Comparison of ENCODE assay signal across 8 mouse cellular contexts in the genomic region with DNA sequence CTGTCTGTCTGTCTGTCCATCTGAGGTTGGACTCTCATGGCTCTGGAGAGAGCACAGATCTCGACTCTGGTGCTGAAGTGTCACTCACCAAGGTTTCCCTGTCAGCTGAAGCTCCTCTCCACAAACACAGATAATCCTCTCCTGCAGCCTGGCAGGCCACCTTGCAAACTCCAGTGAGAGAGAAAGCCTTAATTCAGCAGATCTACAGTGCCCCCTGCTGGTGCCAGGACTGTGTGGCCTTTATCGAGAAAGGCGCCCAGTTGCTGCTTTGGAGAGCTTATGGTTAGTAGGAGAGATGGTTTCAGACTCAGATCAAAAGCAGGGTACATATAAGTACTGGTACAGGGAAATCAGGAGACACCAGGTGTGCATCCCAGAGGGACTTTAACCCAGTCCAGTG. TPM values are rescaled to one million over a fixed set of nuclear protein-coding genes. Genes with fewer than 3 reads are reported as not detected.
DNase-seq lines count a peak whose midpoint lies in the region; ATAC-seq and TF ChIP-seq lines count a peak whose summit lies in the region.

No protein-coding gene starts in this region.

- H3K4me3 ChIP-seq in heart, embryonic 12.5 days: no peak overlapping the region
- H3K4me3 ChIP-seq in hindbrain, embryonic 14.5 days (replicated peaks; ENCODE audit: low read length): no peak overlapping the region
- H3K4me3 ChIP-seq in left cerebral cortex, adult 2 months: no peak overlapping the region
- H3K4me3 ChIP-seq in midbrain, embryonic 13.5 days (replicated peaks): no peak overlapping the region

- intact Hi-C loops in left cerebral cortex, adult 2 months (cut with DNase I): loop anchor here (1.0 to 5.0 kb wide), 6 partner anchors 49 to 379 kb away; a partner anchor contains a TSS

- H3K4me2 ChIP-seq in heart, embryonic 12.5 days: no peak overlapping the region
- H3K4me2 ChIP-seq in hindbrain, embryonic 14.5 days (replicated peaks): no peak overlapping the region
- H3K4me2 ChIP-seq in midbrain, embryonic 13.5 days (replicated peaks): no peak overlapping the region

- no peak overlapping the region for H3K9ac ChIP-seq in heart, embryonic 12.5 days
- no peak overlapping the region for H3K9ac ChIP-seq in hindbrain, embryonic 14.5 days
- H3K9ac ChIP-seq in midbrain, embryonic 13.5 days (replicated peaks): no peak overlapping the region

- H3K9me3 ChIP-seq in heart, embryonic 12.5 days (replicated peaks): no peaks in the 10 kb centered on the region
- H3K9me3 ChIP-seq in hindbrain, embryonic 14.5 days (ENCODE audit: control insufficient read depth, low read length): no peaks in the 10 kb centered on the region
- no peaks in the 10 kb centered on the region for H3K9me3 ChIP-seq in midbrain, embryonic 13.5 days

- DNase-seq in heart, adult 11 months: peak; percentile 94
- DNase-seq in cerebellum, adult 8-10 months: peak; percentile 61
- peak; percentile 63 to 96 for DNase-seq in frontal cortex, adult 2 months (ENCODE audit: extremely low spot score in 1 of 2, low spot score in 1 of 2)
- DNase-seq in hindbrain, embryonic 14.5 days (ENCODE audit: low spot score): peak; percentile 95
- DNase-seq in left cerebral cortex, adult 2 months (ENCODE audit: extremely low spot score in 1 of 2, low spot score in 2 of 2): peak; percentile 84 to 89
- peak; percentile 66 for DNase-seq in spleen, adult 12 weeks (ENCODE audit: low spot score)

- peak; percentile 96 for TF ChIP-seq CTCF in left cerebral cortex, adult 2 months (IDR thresholded peaks at IDR 0.05)

- WGBS in heart, embryonic 12.5 days: 0% methylated on average over 3 of the region's 3 CpGs
- WGBS in hindbrain, embryonic 14.5 days: 0% methylated on average over 3 of the region's 3 CpGs
- under 1% methylated on average over 3 of the region's 3 CpGs for WGBS in midbrain, embryonic 13.5 days

- H3K4me1 ChIP-seq in heart, embryonic 12.5 days (replicated peaks): peaks cover 15% of the 10 kb centered on the region
- peaks cover 6% of the 10 kb centered on the region; the same call in 1 of the 2 replicates for H3K4me1 ChIP-seq in hindbrain, embryonic 14.5 days (replicated peaks; ENCODE audit: control insufficient read depth, insufficient read depth, low read length)
- peaks cover 5% of the 10 kb centered on the region; the same call in 1 of the 2 replicates for H3K4me1 ChIP-seq in midbrain, embryonic 13.5 days (replicated peaks)

- no peaks in the 10 kb centered on the region for H3K36me3 ChIP-seq in heart, embryonic 12.5 days
- H3K36me3 ChIP-seq in hindbrain, embryonic 14.5 days (replicated peaks; ENCODE audit: control insufficient read depth, insufficient read depth): no peaks in the 10 kb centered on the region
- no peaks in the 10 kb centered on the region for H3K36me3 ChIP-seq in midbrain, embryonic 13.5 days

- no peak; the same call in 1 of the 2 replicates for ATAC-seq in heart, embryonic 12.5 days (ENCODE audit: insufficient number of reproducible peaks, low FRiP score)
- ATAC-seq in hindbrain, embryonic 14.5 days (ENCODE audit: low FRiP score): peak; percentile 70; the same call in 1 of the 2 replicates
- peak; percentile 77 for ATAC-seq in midbrain, embryonic 13.5 days

- H3K27me3 ChIP-seq in heart, embryonic 12.5 days (replicated peaks): peaks cover 7% of the 10 kb centered on the region; the same call in 1 of the 2 replicates
- H3K27me3 ChIP-seq in hindbrain, embryonic 14.5 days (ENCODE audit: control insufficient read depth, insufficient read depth, low read length): no peaks in the 10 kb centered on the region
- H3K27me3 ChIP-seq in midbrain, embryonic 13.5 days: no peaks in the 10 kb centered on the region

- no peak overlapping the region for H3K27ac ChIP-seq in heart, embryonic 12.5 days (ENCODE audit: poor library complexity, severe bottlenecking)
- H3K27ac ChIP-seq in hindbrain, embryonic 14.5 days: no peak overlapping the region
- H3K27ac ChIP-seq in left cerebral cortex, adult 2 months: no peak overlapping the region
- H3K27ac ChIP-seq in midbrain, embryonic 13.5 days: no peak overlapping the region

RNA-seq across cellular contexts. Expression of a gene that starts 13.1 kb away (rescaled TPM):
- 218 and 220 TPM in 2 replicates for polyA plus RNA-seq in heart, embryonic 12.5 days (2016; fragmentation: Nextera tagmentation; extraction: Ambion mirVana)
- 76.6 and 83.9 TPM in 2 replicates for polyA plus RNA-seq in frontal cortex, adult 2 months (2012; rRNA removed)
- 268 and 276 TPM in 2 replicates for polyA plus RNA-seq in hindbrain, embryonic 14.5 days (2014; fragmentation: Nextera tagmentation; extraction: Ambion mirVana)
- total RNA-seq in left cerebral cortex, adult 2 months (2021): 10 to 100 TPM; 86.4 to 90.6 TPM
- 326 and 337 TPM in 2 replicates for polyA plus RNA-seq in midbrain, embryonic 13.5 days (2015; fragmentation: Nextera tagmentation; extraction: Ambion mirVana)

RNA-seq across cellular contexts. Expression of a gene that starts 17.4 kb away (rescaled TPM):
- polyA plus RNA-seq in heart, embryonic 12.5 days (2016; fragmentation: Nextera tagmentation; extraction: Ambion mirVana): 0.26 and 0.37 TPM in 2 replicates
- polyA plus RNA-seq in frontal cortex, adult 2 months (2012; rRNA removed): 1.2 and 1.3 TPM in 2 replicates
- 1.1 and 1.3 TPM in 2 replicates for polyA plus RNA-seq in hindbrain, embryonic 14.5 days (2014; fragmentation: Nextera tagmentation; extraction: Ambion mirVana)
- total RNA-seq in left cerebral cortex, adult 2 months (2021): 1 to 10 TPM in 1 of 2 experiments, under 1 TPM in 1; 0.77 to 1.6 TPM
- polyA plus RNA-seq in midbrain, embryonic 13.5 days (2015; fragmentation: Nextera tagmentation; extraction: Ambion mirVana): 0.62 and 0.79 TPM in 2 replicates

RNA-seq across cellular contexts. Expression of a gene that starts 48.1 kb away (rescaled TPM):
- polyA plus RNA-seq in heart, embryonic 12.5 days (2016; fragmentation: Nextera tagmentation; extraction: Ambion mirVana): 2.6 and 3.4 TPM in 2 replicates
- polyA plus RNA-seq in frontal cortex, adult 2 months (2012; rRNA removed): 2.1 and 2.2 TPM in 2 replicates
- polyA plus RNA-seq in hindbrain, embryonic 14.5 days (2014; fragmentation: Nextera tagmentation; extraction: Ambion mirVana): 1.3 and 2.2 TPM in 2 replicates
- 1 to 10 TPM; 2.8 to 2.9 TPM for total RNA-seq in left cerebral cortex, adult 2 months (2021)
- 1.1 and 1.2 TPM in 2 replicates for polyA plus RNA-seq in midbrain, embryonic 13.5 days (2015; fragmentation: Nextera tagmentation; extraction: Ambion mirVana)
